Mouse (Mus musculus): ENCODE measurements around the gene Snx17.

- no peak for TF ChIP-seq CTCF (IDR thresholded peaks at IDR 0.05; ENCODE audit: extremely low read depth, insufficient read depth, low read length)
- TF ChIP-seq POLR2A (IDR thresholded peaks at IDR 0.05; ENCODE audit: extremely low read depth, insufficient read depth, low read length) = no peak
Measured at GRCm38 (mm10) chr5:31241522-31242034, 48.6 kb downstream of the Snx17 start.
